Mouse (Mus musculus) CH12.LX (cell line): Measurements from ENCODE around the gene Espn. TPM values are rescaled to one million over a fixed set of nuclear protein-coding genes. Genes with fewer than 3 reads are reported as not detected.
A peak's percentile ranks its signal among the peaks of the same experiment; 100 is the strongest.

Source experiments
- DNase-seq: peaks from one replicate; pipeline ENCODE4 v3.0.0-alpha.2; 2013; ENCODE audit errors: extremely low read depth
- H3K27ac ChIP-seq: 2 replicates; pipeline ENCODE4 v1.5.1; 2012; ENCODE audit warnings: low read depth, mild to moderate bottlenecking, control low read depth, moderate library complexity; ENCODE audit not compliant: insufficient read depth
- H3K27me3 ChIP-seq: replicated peaks from 2 replicates; pipeline ENCODE3; 2012; ENCODE audit warnings: inconsistent platforms
- H3K36me3 ChIP-seq, 2 experiments: replicated peaks in 1 of 2; 2 replicates each; pipeline versions ENCODE3 to v1.6.1; 2012; ENCODE audit warnings: inconsistent platforms in 1 of 2, low read length in 1 of 2, mild to moderate bottlenecking in 1 of 2, mixed read lengths in 1 of 2, moderate library complexity in 1 of 2; ENCODE audit not compliant: control insufficient read depth in 1 of 2, insufficient read depth in 1 of 2
- H3K4me1 ChIP-seq, 2 experiments: 2 replicates each; pipeline ENCODE4 v1.6.1; 2012; ENCODE audit warnings: inconsistent platforms in 1 of 2, moderate library complexity in 1 of 2; ENCODE audit not compliant: insufficient read depth in 2 of 2, control insufficient read depth in 1 of 2
- H3K4me2 ChIP-seq: 2 replicates; pipeline ENCODE4 v1.6.1; 2012; ENCODE audit warnings: low read depth, mild to moderate bottlenecking, control low read depth; ENCODE audit not compliant: poor library complexity, insufficient read depth, severe bottlenecking
- H3K4me3 ChIP-seq, 3 experiments: fragments of 150-350 bp in 1 of 3; sonication (generic) in 1 of 3; replicated peaks in 1 of 3; 2 replicates each; pipeline versions ENCODE3 to v1.5.1; 2011 to 2012; ENCODE audit warnings: low read depth in 2 of 3, low read length in 2 of 3, mild to moderate bottlenecking in 2 of 3, moderate library complexity in 2 of 3, control low read depth in 1 of 3, improper control_type of control experiment in 1 of 3, inconsistent platforms in 1 of 3, mixed read lengths in 1 of 3; ENCODE audit not compliant: poor library complexity in 1 of 3
- H3K79me2 ChIP-seq: replicated peaks from 2 replicates; pipeline ENCODE4 v1.6.1; 2012; ENCODE audit warnings: mild to moderate bottlenecking, moderate library complexity; ENCODE audit not compliant: control insufficient read depth, poor library complexity, insufficient read depth, severe bottlenecking; ENCODE audit errors: extremely low read depth
- H3K9ac ChIP-seq: 2 replicates; pipeline ENCODE4 v1.6.1; 2012; ENCODE audit warnings: low read depth, mild to moderate bottlenecking, control low read depth, moderate library complexity; ENCODE audit not compliant: insufficient read depth
- H3K9me3 ChIP-seq: replicated peaks from 2 replicates; pipeline ENCODE3; 2012; ENCODE audit warnings: low read length, inconsistent platforms, mixed read lengths
- BHLHE40 ChIP-seq: IDR thresholded peaks from 2 replicates; pipeline ENCODE4 v1.6.1; 2011; ENCODE audit warnings: mild to moderate bottlenecking, low read depth, low read length, improper control_type of control experiment
- CTCF ChIP-seq, 2 experiments: IDR thresholded peaks in 1 of 2; conservative IDR thresholded peaks in 1 of 2; 2 replicates each; pipeline ENCODE4 v1.5.1; 2011 to 2012; ENCODE audit warnings: low read depth in 2 of 2, low read length in 2 of 2, improper control_type of control experiment in 1 of 2, inconsistent platforms in 1 of 2, mild to moderate bottlenecking in 1 of 2, moderate library complexity in 1 of 2
- E2F4 ChIP-seq: IDR thresholded peaks from 2 replicates; pipeline ENCODE4 v1.6.1; 2011; ENCODE audit warnings: low read depth, low read length, improper control_type of control experiment; ENCODE audit not compliant: insufficient replicate concordance
- IRF4 ChIP-seq: IDR thresholded peaks from 2 replicates; pipeline ENCODE4 v1.6.1; 2014; ENCODE audit warnings: low read depth, mild to moderate bottlenecking, inconsistent platforms, low read length, improper control_type of control experiment
- JUND ChIP-seq: conservative IDR thresholded peaks from 2 replicates; pipeline ENCODE4 v1.6.1; 2011; ENCODE audit warnings: low read depth, low read length, improper control_type of control experiment
- KAT2A ChIP-seq: IDR thresholded peaks from 2 replicates; pipeline ENCODE4 v1.6.1; 2012; ENCODE audit warnings: low read length, improper control_type of control experiment, inconsistent platforms; ENCODE audit not compliant: insufficient replicate concordance
- MAFK ChIP-seq: IDR thresholded peaks from 2 replicates; pipeline ENCODE4 v1.6.1; 2011; ENCODE audit warnings: low read length, improper control_type of control experiment; ENCODE audit not compliant: insufficient replicate concordance
- MAX ChIP-seq: IDR thresholded peaks from 2 replicates; pipeline ENCODE4 v1.6.1; 2011; ENCODE audit warnings: low read length, improper control_type of control experiment
- NRF1 ChIP-seq: IDR thresholded peaks from 2 replicates; pipeline ENCODE4 v1.6.1; 2014; ENCODE audit warnings: low read depth, mild to moderate bottlenecking, inconsistent platforms, low read length, improper control_type of control experiment, moderate library complexity
- RAD21 ChIP-seq: IDR thresholded peaks from 2 replicates; pipeline ENCODE4 v1.6.1; 2011; ENCODE audit warnings: low read depth, mild to moderate bottlenecking, low read length, improper control_type of control experiment, moderate library complexity
- RCOR1 ChIP-seq: conservative IDR thresholded peaks from 2 replicates; pipeline ENCODE4 v1.6.1; 2012; ENCODE audit warnings: low read depth, mild to moderate bottlenecking, inconsistent platforms, low read length, improper control_type of control experiment
- SIN3A ChIP-seq: IDR thresholded peaks from 2 replicates; pipeline ENCODE4 v1.6.1; 2012; ENCODE audit warnings: low read length, improper control_type of control experiment, inconsistent platforms
- SMC3 ChIP-seq: IDR thresholded peaks from 2 replicates; pipeline ENCODE4 v1.6.1; 2011; ENCODE audit warnings: low read depth, low read length, improper control_type of control experiment
- TBP ChIP-seq: conservative IDR thresholded peaks from 2 replicates; pipeline ENCODE4 v1.6.1; 2011; ENCODE audit warnings: low read depth, low read length, improper control_type of control experiment
- TCF12 ChIP-seq: IDR thresholded peaks from 2 replicates; pipeline ENCODE4 v1.6.1; 2014; ENCODE audit warnings: low read depth, mild to moderate bottlenecking, inconsistent platforms, low read length, improper control_type of control experiment
- USF1 ChIP-seq: IDR thresholded peaks from 2 replicates; pipeline ENCODE4 v1.6.1; 2014; ENCODE audit warnings: low read depth, mild to moderate bottlenecking, inconsistent platforms, low read length, improper control_type of control experiment
- dilution Hi-C: fragments of 300-500 bp; cut with MboI; formaldehyde crosslinking; loops from 2 replicates; pipeline ENCODE4 v1.14.3; 2020; ENCODE audit warnings: low sequenced_read_pairs; ENCODE audit not compliant: extremely low pct_unique_long_range_greater_than_20kb, extremely low pct_ligation_motif_present
- in situ Hi-C: fragments of 300-500 bp; cut with MboI; formaldehyde crosslinking; loops from 3 replicates; pipeline ENCODE4 v1.14.3; 2019; ENCODE audit warnings: low sequenced_read_pairs, low pct_ligation_motif_present, low pct_unique_long_range_greater_than_20kb, mixed read lengths
- polyA plus RNA-seq: library from polyadenylated mRNA; unstranded; fragments of >175 nt; gene quantifications from 2 replicates; pipeline ENCODE4 v1.2.1, GENCODE M21; 2012; ENCODE audit warnings: low read depth; ENCODE audit not compliant: insufficient read length
- total RNA-seq, 2 experiments: library from RNA; depleted of rRNA; stranded (reverse); fragments of 300-350 nt in 1 of 2; fragments of >200 nt in 1 of 2; gene quantifications; 2 replicates each; pipeline ENCODE4 v1.2.3; 2012 to 2014

The Espn gene
- total and polyA plus RNA-seq, 3 experiments, result 0.25 TPM; not detected in 2

DNA sequence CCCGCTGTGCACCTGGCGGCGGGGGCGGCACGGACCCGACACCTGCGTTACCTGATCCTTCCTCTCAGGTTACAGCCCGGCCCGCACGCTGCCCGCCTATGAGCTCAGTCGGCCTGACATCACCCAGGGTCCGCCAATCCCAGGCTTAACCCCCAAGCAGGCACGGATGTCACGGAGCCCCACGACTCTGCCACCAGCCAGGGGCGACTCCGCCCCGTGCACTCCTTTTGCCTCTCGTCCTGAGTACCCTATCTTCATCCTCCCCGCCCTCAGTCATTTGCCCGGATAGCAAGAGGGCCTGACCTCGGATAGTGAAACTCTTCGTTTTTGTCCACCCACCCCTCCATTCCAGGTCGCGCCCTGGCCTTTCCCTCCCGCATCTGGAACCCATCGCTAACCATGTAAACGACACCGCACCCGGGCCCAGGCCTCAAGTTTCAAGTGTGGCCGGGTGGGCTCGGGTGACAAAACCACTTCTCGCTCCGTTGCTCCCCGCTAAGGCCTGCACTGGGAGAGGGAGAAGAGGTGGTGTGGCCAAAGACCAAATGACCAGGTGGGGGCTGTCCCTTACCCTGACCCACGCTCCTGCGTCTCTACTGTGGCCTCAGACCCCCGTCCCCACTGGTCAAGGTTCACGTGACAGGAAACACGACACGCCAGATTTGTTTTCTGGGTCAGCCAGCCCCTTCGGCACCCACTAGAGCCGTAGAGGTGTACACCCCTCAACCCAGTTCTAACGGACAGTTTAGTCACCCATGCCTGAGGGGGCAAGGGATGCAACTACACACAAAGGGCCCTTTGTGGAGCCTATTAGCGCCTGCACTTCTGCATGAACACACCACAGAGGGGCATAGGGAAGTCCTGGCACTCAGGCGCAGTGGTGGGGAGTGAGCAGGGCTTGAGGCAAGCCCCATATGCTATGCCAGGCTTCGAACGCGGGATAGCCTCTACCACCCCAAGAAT, 20.1 kb downstream of the Espn start:
- Histone ChIP-seq H3K27ac (no peak overlapping the region), H3K36me3 (no peaks in the 10 kb centered on the region), H3K4me1 (peaks cover 9 to 10% of the 10 kb centered on the region in 2 experiments), H3K9me3 (peaks cover 27% of the 10 kb centered on the region), H3K4me2 (no peak overlapping the region), H3K27me3 (peaks cover 90% of the 10 kb centered on the region), H3K9ac (no peak overlapping the region), H3K4me3 (no peak overlapping the region), H3K79me2 (no peaks in the 10 kb centered on the region)
- in situ Hi-C loops, result no loop called here
- no peak for DNase-seq
- dilution Hi-C loops, result no loop called here
- TF ChIP-seq BHLHE40, result peak; percentile 17; the same call in 1 of the 2 replicates
- no peak for TF ChIP-seq KAT2A

DNA sequence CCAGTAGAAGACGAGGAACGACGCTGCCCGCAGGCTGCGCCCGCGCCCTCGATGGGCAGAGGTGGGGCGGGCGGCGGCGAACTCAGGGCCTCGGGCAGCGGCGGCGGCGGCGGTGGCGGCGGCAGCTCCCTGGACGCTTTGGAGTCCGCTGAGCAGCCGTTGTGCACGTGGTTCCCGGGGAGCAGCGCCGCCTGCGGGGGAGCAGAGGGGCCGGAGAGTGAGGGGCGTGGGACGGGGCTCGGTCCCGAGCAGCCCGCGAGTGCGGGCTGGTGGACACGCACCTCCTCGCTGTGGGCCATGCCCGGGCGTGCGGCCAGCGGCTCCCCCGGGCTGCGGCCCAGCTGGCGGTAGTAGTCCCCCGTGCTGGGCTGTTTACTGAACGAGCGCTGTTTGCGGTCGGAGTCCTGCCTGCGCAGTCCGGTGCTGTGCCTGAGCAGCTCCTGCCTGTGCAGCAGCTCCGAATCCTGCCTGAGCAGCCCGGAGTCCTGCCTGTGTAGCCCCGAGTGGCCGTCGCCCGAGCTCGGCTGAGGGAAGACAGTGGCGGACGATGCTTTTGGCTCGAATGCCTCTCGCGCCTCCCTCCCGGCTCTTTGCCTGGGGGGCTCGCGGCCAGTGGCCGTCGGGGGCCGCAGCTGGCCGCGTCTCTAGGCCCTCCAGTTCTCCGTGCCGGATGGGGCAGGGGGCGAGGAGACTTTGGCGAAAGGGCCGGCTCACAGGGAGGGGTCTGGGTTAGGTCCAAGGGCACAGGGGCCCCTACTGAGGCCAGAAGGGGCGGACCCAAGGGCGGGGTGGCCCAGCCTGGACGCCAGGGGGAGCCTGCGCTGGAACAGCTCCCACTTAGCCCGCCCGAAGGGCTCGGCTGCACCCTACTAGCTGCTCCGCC, 21.2 kb downstream of the Espn start:
- Histone ChIP-seq H3K4me3 (no peak overlapping the region), H3K27ac (no peak overlapping the region), H3K4me1 (peaks cover 9 to 10% of the 10 kb centered on the region in 2 experiments), H3K27me3 (peaks cover 89% of the 10 kb centered on the region), H3K9ac (no peak overlapping the region), H3K79me2 (no peaks in the 10 kb centered on the region), H3K4me2 (no peak overlapping the region), H3K9me3 (peaks cover 36% of the 10 kb centered on the region), H3K36me3 (no peaks in the 10 kb centered on the region)
- dilution Hi-C loops (no loop called here), in situ Hi-C loops (no loop called here)
- TF ChIP-seq TCF12 (no peak), CTCF (conservative IDR thresholded peaks at IDR 0.05 in 1 of 2, IDR thresholded peaks at IDR 0.05 in 1 of 2; ENCODE audit: low read depth in 2 of 2, low read length in 2 of 2) (peak in 1 of 2 experiments; percentile 23; a peak in 2 of 4 replicates)
- DNase-seq, result no peak

- H3K36me3 ChIP-seq, result no peaks in the 10 kb centered on the region
- H3K4me1 ChIP-seq, result peaks cover 10 to 13% of the 10 kb centered on the region in 2 experiments
- H3K9me3 ChIP-seq, result peaks cover 48% of the 10 kb centered on the region
- no peak overlapping the region for H3K9ac ChIP-seq
- H3K27ac ChIP-seq, result no peak overlapping the region
- dilution Hi-C loops (no loop called here), in situ Hi-C loops (no loop called here)
- DNase-seq, result no peak
- no peak for TF ChIP-seq USF1
- TF ChIP-seq IRF4, result no peak
- no peak for TF ChIP-seq E2F4
- TF ChIP-seq MAFK, result no peak
- no peak for TF ChIP-seq RAD21
- TF ChIP-seq JUND, result no peak
- no peak for TF ChIP-seq SMC3
- TF ChIP-seq MAX, result no peak
- no peak for TF ChIP-seq RCOR1
- no peak for TF ChIP-seq NRF1
- no peak for TF ChIP-seq CTCF (conservative IDR thresholded peaks at IDR 0.05 in 1 of 2, IDR thresholded peaks at IDR 0.05 in 1 of 2; ENCODE audit: low read depth in 2 of 2, low read length in 2 of 2)
- no peak for TF ChIP-seq TBP
- TF ChIP-seq SIN3A, result no peak
- no peak overlapping the region for H3K4me3 ChIP-seq
- peaks cover 94% of the 10 kb centered on the region for H3K27me3 ChIP-seq
- no peak overlapping the region for H3K4me2 ChIP-seq
- no peaks in the 10 kb centered on the region for H3K79me2 ChIP-seq
Measured at GRCm38 (mm10) chr4:152129395-152129930, 22.7 kb downstream of the Espn start.
